Mouse (Mus musculus) CD4-positive, CD25-positive, alpha-beta regulatory T cell, adult 2 months (primary cell): Measurements from ENCODE around the gene Tprn.
"Not testable (repeated sequence)": the region's sequence is repeated elsewhere in the genome, so short reads cannot be mapped to it uniquely, and the experiment has no call there.

ENCODE experiments used
- DNase-seq: peaks from one replicate; pipeline ENCODE4 v3.0.0-alpha.2; 2012; ENCODE audit warnings: low read depth, low spot score

Tprn gene

GRCm38 (mm10) chr2:25236614-25237013 is 25.8 kb upstream of the Tprn start, which contains the start of gene Rnf224:
Rnf224 (minus strand) TSS chr2:25236787.
- no peak for DNase-seq

- DNase-seq: no peak
Measured at GRCm38 (mm10) chr2:25237522-25237921, 24.9 kb upstream of the Tprn start.

DNA sequence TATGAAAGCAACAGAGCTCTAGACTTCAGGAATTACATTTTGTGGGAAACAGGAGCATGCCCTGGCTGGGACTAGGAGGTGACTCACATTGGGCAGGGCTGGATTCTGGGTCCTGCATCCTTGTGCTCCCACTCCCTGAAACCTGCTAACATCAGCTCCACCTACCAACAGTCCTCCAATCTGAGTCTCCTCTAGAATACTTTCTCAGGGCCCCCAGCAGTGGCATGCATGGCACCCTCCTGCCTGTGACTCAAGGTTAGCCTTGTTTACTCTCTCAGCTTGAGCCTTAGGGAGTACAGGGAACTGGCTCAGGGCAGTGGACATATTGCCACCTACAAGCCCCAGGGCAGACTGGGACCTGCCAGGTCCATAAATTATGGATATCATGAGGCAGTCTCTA is 24.3 kb upstream of the Tprn start:
- DNase-seq: no peak

- DNase-seq: no peak
Measured at GRCm38 (mm10) chr2:25239766-25240165, 22.7 kb upstream of the Tprn start.

GRCm38 (mm10) chr2:25240310-25240709 is 22.1 kb upstream of the Tprn start:
- DNase-seq: no peak

DNA sequence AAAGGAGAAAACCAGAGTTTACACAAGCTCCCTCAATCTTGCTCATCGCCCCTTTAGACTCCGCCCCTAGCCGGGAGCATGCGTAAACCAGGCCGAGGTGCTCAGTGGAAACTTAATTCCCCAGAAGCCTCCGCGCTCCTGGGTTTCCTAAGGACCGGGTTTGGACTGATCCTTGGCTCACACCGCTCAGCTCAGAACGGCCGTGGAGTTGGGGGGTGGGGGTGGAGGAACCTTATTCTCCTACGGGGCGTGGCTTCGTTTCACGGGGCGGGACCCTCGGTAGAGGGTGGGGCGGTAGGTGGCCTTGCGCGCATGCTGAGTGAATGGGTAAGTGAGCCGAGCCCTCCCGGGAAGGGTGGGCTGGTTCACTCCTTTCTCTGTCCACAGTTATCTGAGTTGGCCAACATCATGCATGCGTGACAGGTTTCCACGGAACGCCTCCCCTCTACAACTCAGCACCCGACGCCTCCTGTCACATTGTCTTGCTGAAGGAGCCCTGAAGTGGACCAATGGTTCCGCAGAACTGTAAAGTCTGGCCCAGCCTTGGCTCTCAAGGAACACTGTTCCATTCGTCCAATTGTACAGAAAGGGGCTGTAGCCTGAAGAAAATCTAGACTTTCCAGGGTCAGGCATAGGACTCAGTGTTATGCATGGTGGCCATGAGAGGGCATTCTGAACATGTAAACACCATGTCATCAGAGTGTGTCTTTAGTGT is 21.5 kb upstream of the Tprn start:
- DNase-seq: peak; percentile 80

DNA sequence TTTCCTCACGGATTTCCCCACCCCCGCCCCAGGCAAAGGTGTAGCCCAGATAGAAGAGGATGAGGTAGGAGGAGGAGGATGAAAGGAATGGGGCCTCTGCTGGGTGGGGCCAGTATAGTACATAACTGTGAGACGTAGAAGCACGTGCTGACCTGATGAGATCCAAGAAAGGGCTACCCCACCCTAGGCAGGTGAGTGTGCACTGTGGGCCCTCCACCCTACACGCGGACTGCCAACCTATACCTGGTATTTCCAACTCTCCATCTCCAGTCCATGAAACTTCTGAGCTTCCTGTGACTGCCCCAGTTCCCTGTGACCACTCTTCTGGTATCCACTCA is 21.0 kb upstream of the Tprn start:
- DNase-seq: peak; percentile 46

DNA sequence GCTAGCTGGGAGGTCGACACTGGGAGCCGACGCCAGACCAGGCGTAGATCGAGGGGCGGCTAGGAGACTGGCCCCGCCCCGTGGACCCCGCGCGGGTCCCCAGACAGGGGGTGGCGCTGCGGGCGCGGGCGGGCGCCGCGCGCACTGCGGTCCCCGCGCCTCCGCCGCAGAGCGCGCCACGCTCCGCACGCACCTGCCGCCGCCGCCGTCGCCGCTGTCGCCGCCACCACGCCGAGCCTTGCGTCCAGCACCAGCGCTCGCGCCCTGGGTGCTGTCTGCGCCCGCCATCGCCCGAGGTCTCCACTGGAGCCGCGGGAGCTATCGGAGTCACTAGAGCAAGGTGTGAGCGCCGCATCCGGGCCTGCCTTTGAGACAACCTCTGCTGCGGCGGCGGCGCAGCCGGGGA is 20.3 kb upstream of the Tprn start, which contains the start of the genes Rnf208 and Cysrt1:
Rnf208 (plus strand) TSS at position 155 of the 406 bp plus-strand sequence.
Cysrt1 (minus strand) TSS at position 352 of the 406 bp plus-strand sequence.
- peak; percentile 66 for DNase-seq

DNA sequence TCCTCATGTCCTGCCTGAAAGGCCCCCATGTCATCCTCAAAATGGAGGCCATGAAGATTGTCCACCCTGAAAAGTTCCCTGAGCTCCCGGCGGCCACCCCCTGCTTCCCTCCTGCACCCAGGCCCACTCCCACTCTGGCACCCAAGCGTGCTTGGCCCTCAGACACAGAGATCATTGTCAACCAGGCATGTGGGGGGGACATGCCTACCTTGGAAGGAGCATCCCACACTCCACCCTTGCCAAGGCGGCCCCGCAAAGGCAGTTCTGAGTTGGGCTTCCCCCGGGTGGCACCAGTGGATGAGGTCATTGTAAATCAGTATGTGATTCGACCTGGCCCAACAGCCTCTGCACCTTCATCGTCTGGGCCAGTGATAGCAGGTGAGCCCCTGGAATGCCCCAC is 19.1 kb upstream of the Tprn start:
- DNase-seq: no peak

DNA sequence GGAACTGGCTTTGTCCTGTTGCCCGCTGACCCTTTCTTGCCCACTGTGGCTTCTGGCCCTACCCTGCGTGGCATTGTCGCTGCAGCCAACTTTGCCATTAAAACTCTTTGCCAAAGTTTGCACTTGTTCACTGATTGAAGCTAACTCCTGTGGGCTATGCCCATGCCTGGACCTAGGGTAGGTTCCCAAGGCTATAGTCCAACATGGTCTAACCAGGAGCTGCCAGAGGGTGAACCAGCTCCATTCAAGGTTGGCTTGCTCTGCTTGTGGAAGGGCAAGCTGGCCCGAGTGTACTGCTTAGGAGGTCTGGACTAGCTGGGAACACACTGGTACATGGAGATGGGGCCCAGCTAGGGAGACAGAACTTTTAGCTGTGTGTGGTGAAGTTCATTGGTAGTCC is 18.3 kb upstream of the Tprn start:
- DNase-seq: no peak

- no peak for DNase-seq
Measured at GRCm38 (mm10) chr2:25246183-25247072, 16.0 kb upstream of the Tprn start, which contains the start of gene AL732309.1. AL732309.1 (minus strand) TSS chr2:25246863.

DNA sequence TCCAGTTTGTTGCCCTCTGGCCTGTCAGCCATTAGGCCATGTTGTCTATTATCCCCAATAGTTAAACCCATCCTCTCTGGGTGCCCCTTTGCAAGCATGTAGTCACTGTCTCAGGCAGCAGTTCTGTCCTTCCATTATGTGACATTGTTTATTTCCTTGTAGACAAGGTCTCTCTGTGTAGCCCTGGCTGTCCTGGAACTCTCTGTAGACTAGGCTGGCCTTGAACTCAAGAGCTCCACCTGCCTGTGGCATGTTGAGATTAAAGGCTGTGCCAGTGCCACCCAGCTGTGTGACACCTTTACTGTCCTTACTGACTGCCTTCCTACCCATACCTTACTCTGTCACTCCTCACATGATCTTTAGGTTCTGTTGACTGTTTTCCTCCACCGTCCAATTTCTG is 10.1 kb upstream of the Tprn start:
- peak; percentile 65 for DNase-seq

DNA sequence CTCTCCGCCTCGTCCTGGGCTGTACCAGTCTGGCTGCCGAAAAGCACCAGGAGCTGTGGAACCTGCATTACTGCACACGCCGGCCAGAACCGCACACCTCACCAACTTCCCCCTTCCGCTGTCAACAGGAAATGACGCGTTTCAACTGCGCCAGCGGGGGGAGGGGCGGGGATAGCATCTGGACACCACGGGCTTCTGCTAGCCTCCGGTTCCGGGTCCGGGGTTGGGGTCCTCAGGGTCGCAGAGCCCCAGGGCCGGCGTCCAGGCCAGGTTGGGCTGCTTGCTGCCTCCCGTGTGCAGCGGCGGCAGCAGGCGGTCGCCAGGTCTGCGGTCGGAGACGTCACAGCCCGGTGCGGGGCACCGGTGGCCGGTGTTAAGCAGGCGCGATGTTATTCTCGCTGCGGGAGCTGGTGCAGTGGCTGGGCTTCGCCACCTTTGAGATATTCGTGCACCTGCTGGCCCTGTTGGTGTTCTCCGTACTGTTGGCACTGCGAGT is 7.1 kb upstream of the Tprn start, which contains the start of gene Tmem203:
Tmem203 (plus strand) TSS at position 156 of the 496 bp plus-strand sequence.
- peak; percentile 95 for DNase-seq

DNA sequence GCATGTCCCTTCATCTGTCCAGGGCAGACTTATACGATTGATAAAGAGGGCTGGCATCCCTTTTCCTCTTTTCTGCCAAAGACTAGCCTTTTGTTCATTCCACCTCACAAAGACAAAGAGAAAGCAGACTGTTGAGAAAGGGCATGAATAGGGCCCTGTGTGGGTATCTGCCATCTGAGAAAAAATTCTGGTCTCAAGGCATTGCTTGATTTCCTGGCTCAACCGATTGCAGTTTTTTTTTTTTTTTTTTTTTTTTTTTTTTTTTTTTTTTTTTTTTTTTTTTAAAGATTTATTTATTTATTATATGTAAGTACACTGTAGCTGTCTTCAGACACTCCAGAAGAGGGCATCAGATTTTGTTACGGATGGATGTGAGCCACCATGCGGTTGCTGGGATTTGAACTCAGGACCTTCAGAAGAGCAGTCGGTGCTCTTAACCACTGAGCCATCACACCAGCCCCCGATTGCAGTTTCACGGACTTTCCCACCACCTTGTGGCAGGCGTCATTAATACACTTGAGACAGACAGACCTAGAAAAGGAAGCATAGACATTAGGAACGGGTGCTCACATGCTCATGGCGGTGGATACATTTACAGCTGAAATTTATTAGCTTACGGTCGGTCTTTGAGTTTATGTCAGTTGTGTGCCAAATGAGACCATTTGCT is 5.8 kb upstream of the Tprn start:
- peak; percentile 83 for DNase-seq

- DNase-seq: not testable (repeated sequence)
Measured at GRCm38 (mm10) chr2:25257250-25257649, 5.2 kb upstream of the Tprn start.

DNA sequence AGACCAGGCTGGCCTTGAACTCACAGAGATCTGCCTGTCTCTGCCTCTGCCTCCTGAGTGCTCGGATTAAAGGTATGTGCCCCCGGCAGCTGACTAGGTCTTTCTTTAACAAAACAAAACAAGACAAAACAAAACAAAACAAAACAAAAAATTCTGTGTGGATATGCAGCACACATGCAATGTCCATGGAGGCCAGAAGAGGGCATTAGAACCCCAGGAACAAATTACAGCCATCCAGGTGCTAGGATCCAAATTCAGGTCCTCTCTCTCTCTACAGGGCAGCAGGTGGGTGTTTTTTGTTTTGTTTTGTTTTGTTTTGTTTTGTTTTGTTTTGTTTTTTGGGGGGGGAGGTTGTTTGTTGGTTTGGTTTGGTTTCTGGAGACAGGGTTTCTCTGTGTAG is 3.5 kb upstream of the Tprn start:
- DNase-seq: peak; percentile 63

GRCm38 (mm10) chr2:25261870-25262269 is 548 bp upstream of the Tprn start:
- no peak for DNase-seq

GRCm38 (mm10) chr2:25262795-25263622 is 591 bp downstream of the Tprn start:
- DNase-seq: peak; percentile 81

- no peak for DNase-seq
Measured at GRCm38 (mm10) chr2:25263623-25264285, 1.3 kb downstream of the Tprn start.

DNA sequence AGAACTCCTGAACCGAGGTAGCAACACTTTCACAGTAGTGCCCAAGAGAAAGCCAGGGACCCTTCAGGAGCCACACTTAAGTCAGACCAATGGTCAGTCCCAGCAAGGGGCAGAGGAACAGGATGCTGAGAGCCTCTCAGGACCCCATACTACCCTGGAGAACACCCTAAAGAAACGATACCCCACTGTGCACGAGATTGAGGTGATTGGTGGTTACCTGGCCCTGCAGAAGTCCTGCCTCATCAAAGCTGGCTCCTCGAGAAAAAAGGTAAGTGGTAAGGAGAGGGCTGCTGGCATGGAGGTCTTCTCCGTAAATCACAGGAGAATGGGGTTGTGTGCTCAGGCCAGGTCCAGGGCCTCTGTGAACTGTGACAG is 1.9 kb downstream of the Tprn start:
- no peak for DNase-seq
